Mouse (Mus musculus) spleen, embryonic (tissue): ENCODE measurements around the gene Arxes2.
"Not testable (repeated sequence)": the region's sequence is repeated elsewhere in the genome, so short reads cannot be mapped to it uniquely, and the experiment has no call there.

Source experiments
- CTCF ChIA-PET: fragments of 350-600 bp; sonication (Branson Sonifier 250); formaldehyde crosslinking; loops from one replicate; lab custom pipeline; 2022; lab: Charles Lee

Gene Arxes2

DNA sequence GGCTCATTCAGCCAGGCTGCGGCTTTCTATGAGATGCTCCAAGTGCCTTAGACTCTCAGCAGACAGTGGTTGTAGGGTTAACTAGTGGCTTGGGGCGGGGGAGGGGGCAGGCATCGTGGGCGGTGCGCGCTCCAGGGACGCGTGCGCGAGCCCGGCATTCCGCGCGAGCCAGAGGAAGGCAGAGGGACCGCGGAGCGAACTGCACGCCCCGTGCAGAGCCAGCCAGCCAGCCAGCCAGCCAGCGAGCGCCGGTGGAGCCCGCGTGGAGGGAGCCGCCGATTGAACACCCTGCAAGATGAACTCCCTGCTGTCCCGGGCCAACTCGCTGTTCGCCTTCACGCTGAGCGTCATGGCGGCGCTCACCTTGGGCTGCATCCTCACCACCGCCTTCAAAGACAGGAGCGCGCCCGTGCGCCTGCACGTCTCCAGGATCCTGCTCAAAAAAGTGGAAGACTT lies at the start of gene Arxes2:
Arxes2 (plus strand) TSS at position 161 of the 456 bp plus-strand sequence.
- CTCF ChIA-PET: not testable (repeated sequence)

DNA sequence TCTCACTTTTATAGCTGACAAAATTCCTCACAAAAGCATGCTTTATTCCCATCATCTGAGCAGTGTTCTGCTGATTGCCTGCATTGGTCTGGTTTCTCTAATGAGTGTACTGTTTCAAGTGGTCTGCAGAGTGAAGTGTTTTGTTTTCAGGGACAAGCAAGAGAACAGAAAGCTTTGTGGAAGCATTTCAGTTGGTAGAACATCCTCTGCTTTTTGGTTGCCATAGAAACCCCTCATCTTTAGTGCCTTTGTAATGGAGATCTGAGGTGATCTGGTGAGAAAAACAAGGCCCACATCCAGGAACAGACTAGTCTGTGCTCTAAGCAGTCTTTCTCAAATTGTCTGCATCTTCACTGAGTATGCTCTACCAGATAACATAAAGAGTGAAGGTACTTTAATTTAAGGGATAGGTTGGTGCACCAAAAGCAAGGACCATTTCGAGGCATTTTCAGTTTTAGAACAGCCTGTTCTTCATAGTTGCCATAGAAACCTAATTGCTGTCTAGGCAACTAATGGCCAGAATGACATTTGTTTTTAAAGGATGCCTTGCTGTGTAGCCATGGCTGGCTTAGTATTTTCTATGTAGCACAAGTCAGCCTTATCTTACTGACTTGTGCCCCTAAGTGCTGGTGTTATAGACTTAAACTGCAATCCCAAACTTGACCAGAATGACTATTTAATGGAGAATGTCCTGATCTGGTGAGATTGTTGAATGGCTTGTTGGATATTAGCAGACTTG lies 44.8 kb upstream of the Arxes2 start:
- CTCF ChIA-PET: no interaction called here

DNA sequence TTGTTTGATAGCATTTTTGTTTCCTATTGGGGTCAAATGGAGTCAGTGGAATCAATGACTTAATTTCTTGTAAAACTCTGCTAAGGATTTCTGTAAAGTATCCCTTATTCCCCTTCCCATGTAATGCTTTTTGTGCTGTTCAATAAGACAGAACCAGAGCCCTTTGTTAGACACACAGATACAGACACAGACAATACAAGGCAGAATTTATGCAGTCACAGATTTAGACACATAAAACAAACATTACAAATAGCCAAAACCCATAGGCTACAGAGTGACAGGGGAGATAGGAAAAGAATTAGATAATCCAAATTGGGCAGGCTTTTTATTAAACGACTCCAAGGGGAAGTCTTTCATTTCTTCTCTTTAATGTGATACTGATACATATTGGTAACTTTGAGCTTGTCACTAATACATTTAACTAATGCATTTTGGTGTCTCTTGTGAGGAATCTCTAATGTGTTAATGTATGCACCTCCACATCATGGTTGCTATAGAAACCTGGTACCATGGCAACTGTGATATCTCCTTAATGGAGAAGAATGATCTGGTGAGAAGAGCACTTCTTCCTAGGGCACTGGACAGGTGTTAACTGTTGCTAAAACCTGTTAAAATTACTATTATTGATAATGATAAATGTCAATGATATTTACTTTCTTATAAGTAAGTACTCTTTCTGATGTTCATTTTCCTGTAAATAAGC lies 36.5 kb upstream of the Arxes2 start:
- CTCF ChIA-PET: no interaction called here

DNA sequence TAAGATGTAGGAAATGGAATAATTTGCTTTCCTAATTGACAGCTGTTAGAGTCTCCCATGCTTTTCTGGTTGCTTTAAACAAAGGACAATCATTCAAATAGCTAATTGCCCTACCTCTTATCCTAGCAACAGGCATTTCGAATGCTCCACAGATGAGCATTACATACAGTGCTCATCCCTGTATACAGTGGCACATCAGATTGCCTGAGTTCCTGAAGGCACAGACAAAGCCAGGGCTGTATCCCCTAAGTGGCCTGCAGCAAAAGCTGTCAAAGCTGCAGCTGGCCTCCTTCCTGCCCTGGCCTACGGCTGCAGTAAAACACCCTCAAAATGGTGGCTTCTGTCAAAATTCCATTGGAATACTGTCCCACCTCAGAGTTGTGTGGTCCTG lies 35.9 kb upstream of the Arxes2 start:
- CTCF ChIA-PET: no interaction called here

DNA sequence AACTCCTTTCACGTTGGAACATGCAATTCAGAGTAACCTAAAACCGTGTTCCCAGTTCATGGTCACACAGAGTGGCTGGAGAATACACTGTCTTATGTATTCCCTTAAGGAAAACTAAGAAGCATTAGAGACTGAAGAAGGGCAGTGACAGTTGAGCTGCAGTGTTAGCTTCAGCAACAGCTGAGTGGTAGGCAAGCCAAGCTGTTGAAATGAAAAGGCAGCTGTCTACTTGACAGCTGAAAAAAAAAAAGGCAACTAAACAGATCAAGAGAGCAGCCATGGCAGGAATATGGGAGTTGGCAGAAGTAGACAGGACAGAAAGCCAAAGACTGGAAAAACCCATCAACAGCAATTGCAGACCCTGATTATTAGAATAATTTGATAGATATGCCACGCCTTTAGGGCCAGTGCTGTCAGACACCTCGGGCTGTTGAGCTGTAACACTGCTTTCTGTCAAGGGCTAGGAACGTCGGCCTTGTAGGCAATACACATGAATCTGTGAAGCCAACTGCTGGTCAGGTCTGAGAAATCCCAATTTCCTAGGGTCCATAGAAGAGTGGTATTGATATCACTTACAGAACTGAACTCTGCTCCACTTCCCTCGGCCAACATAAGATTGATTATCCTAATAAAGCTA lies 34.9 kb upstream of the Arxes2 start:
- CTCF ChIA-PET: no interaction called here

DNA sequence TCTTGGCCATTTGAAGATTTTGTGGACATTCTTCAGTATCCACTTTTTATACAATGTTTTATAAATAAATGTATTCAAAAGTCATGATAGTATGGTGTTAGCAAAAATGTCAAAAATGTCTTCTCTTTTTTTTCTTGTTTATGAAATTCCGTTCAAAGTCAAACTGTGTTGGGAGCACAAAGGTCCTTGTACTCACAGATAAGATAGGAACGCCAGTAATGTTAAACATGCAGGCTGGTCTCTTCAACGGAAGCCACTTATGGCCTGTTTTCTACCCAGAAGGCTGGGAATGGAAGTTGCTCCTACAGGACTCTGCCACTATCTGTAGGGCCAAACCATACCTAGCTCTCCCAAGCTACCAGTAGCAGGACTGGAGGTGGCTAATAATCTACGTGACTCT lies 34.1 kb upstream of the Arxes2 start:
- CTCF ChIA-PET: no interaction called here

DNA sequence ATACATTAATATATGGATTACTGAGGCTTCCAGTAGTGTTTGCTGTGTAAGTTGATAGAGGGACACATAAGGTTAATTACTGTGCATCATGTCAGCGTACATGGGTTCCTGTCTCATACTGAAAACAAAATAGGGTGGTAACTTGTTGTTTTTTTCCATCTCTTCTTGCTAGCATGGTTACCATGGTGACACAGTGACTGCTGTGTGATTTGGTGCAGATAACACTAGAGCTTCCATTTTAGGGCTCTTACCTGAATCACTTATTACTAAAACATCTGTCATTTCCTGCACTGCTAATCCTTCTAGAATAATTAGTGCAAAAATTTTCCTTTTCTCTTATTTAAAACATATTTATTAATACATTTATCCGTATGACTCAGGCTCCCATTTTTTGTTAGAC lies 31.3 kb upstream of the Arxes2 start:
- CTCF ChIA-PET: no interaction called here

DNA sequence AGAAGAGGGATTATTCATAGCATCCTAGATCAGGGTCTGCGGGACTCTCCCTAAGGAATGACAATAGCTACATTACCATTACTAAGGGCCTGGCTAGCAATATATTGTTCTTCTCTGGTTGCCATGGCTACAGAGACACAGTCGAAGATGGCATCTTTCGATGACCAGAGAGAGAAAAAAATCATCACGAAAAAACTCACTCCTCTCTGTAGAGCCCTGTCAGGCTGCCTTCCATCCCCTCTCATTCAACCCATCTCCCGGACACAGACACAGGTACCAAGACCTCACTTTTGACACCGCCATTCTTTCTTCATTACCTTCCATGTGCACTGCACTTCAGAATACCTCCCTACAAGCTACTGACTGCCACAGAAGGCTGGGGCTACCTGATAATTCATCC lies 30.5 kb upstream of the Arxes2 start:
- CTCF ChIA-PET: interaction anchor here (0.6 kb wide), 1 partner anchor 173 kb away, joined by 3 read pairs; no protein-coding TSS in a partner anchor

DNA sequence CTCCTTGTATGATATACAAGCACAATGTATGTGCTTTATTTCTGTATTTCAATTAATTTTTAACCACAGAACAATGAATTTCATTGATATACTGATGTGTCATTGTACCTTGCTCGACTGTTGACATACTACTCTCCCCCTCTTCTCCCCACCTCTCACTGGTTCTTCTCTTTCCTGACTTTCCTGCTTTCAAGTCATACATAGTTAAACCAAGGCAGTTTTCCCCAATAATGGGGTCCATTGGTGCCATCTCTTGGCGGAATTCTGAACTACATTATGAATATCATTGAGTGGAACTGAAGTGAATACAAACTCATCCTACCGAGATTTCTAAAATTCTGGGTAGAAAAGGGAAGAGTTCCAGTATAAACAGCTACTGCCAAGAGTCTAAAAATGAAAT lies 30.0 kb upstream of the Arxes2 start:
- CTCF ChIA-PET: interaction anchor here (0.6 kb wide), 1 partner anchor 173 kb away, joined by 3 read pairs; no protein-coding TSS in a partner anchor

DNA sequence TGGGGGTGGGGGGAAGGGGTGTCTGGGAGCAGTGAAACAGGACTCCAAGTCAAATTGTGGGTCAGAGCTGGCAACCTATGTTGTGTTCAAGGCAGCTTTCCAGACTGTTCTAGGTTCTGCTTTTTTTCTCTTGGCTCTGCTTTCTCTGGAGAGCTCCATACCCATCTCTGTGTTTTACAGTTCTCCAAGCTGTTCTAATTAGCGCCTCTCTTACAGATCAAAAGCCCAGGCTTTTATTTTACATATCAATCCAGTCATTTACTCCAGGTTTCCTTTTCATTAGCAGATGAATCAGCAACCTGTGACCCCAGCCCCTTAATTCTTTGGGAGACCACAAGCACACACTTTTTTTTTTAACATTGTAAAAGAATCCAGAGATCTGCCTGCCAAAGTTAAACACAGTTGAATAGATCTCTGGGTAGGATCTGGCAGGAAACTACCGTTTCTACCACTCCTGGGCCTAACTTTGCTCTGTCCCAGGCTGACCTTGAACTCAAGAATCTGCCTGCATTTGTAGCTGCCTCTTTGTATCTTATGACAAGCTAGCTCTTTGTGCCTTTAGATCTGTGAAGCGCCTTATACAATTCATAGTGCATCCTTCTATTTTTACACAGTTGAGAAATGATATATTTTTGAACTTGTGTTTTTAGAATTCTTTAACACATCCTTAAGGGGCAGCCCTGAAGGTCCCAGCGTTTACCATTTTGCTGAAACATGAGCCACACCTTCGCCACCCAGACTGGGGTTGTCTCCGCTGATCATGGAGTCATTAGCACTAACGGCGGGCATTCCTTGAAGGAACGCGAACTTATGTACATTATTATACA lies 19.8 kb upstream of the Arxes2 start:
- CTCF ChIA-PET: no interaction called here

DNA sequence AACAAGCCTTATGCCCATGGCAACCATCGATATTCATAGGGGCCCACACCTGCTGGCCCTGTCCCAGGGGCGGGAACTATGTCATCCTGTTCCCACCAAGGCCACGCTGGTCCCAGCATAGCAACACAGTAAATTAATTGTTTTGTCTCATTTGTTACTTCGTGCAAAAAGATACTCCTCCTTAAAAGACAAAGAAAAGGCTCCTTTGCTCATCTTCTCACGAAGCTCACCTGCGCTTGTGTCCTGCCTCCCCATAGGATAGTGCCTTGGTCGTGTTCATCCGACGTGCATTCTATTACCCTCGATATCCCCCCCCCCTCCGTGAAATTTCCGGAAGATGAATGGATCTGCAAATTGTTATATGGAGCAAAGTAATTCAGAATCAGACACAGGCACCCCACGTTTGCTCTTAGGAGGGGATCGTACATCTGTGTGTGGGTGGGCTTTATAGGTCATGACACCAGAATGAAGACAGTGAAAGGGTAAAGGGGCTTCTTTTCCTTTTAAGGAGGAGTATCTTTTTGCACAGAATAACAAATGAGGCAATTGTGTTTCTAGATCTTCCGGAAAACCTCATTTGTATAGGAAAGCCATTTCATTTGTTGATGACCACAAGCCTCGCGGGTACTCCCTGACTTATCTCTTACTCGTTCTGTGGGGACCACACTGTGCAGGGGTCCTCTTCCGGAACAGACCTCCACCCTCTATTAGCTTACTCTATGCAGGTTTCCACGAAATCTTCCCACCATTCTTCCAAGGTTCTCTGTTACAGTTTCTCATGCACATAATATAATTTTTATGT lies 19.0 kb upstream of the Arxes2 start:
- CTCF ChIA-PET: no interaction called here

DNA sequence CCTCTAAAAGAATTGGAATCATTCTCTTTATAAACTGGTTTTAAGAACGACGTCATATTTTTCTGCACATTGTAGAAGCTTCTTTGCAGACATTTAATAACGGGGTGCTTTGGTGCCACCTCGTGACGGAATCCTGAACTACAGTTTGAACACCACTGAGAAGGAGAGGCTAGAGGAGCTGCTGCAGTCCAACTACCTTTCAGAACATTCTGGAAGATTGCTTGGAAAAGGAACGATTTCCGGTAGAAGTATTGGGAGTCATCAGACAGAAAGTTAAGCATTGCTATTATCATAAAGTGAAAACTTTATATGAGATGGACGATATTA lies 18.4 kb upstream of the Arxes2 start:
- CTCF ChIA-PET: no interaction called here

DNA sequence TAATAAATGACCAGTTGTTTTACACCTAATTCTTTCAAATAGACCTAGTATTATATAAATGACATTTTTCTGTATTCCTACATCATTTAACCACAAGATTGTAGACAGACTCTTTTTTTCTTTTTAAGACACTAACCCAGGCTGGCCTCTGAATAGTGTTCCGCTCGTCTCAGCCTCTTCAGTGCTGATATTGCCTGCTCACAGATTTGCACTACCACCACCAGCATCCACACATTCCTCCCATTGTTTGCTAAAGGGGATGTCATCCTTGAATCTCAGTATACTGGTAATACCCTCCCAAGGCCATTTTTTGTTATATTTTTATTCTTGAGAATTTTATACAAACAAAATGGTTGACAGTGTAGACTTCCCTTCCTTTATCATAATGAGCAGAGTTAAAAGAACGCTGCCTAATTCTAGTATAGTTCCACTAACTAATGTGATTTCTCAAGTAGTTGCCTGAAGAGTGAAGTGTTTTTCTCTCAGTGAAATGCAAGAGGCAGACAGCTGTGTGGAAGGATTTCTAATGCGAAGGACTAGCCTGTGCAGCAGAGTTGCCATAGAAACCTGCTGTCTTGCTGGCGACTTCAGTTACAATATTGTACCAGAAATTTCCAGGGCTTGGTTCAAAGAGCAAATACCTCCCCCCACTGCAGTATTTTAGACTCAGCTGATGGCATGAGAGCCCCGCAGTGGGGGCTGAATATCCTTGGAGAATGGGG lies 8.9 kb upstream of the Arxes2 start:
- CTCF ChIA-PET: no interaction called here

DNA sequence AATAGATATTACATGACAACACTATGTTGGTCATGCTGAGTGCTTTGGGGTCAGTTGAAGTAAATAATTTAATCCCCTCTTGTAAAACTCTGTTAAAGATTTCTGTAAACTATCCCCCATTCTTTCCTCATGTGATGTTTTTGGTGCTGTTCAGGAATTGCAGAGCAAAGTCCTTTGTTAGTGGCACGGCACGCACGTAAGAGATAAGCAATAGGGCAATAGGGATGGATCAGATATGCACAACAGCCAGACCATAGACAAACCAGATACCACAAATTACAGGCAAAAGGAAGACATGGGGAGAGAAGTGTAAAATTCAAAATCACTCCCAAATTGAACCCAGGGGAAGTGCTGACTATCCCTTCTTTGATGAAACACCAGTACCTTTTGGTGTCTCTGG lies 7.4 kb upstream of the Arxes2 start:
- CTCF ChIA-PET: no interaction called here

DNA sequence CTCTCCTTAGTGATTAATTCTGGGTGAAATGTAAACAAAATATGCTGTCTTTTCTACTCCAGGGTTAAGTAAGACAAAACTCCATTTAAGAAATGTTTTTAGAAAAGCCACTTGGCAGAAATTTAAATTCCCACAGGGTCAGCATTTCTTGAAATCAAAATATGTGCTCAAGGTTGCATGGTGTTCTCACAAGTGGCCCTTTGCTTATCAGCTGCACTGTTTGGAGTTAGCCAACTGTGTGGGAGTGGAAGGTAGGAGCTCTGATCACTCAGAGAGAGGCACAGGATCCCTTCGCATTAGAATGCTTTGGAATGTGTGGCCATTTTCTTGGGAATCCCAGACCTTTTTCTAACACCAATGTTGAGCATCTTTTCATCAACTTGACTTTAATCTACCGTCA lies 3.0 kb upstream of the Arxes2 start:
- CTCF ChIA-PET: no interaction called here

DNA sequence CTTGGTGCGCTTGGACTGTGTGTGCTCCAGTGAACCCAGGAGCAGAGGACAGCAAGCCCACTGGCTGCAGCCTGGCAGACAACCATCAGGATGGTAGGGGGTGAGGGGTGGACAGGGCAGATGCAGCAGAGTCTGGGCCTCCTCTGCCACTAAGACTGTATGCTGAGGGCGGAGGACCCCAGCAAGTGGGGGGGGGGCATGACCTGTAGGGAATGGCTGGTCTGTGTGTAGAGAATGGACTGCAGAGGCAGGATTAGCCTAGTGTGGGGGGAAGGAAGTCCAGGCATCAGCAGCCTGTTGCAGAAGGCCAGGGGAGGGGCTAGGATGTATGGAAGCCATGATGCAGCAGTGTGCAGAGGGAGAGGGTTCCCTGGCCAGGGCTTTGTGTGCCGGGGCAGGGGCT lies 431 bp upstream of the Arxes2 start:
- CTCF ChIA-PET: not testable (repeated sequence)

DNA sequence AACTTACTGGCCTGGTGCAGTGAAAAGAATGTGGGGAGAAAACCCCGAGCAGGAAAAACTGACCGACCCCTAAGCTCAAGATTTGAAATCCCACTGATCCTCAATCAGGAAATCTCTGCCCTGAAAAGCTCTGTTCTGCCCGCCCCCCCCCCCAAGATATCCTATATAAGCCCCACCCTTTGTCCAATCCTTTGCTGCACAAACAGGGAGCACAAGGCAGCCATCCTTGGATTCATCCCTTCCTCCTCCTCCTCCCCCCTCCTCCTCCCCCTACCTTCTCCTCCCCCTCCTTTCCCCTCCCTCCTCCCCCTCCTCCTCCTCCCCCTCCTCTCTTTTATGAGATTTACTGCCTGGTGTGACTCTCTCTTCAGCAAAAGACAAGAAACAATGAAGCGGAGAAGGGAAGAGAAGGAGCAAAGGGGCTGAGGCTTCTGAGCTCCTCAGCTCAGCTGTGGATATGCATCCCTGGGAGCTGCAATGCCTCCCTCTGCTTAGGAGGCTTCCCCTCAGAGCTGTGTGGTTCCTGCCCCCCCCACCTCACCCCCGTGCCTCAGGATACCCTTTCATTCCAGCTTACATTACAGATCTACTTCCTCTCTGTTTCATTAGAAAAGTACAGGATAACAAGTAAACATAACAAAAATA lies 13.7 kb downstream of the Arxes2 start:
- CTCF ChIA-PET: no interaction called here

DNA sequence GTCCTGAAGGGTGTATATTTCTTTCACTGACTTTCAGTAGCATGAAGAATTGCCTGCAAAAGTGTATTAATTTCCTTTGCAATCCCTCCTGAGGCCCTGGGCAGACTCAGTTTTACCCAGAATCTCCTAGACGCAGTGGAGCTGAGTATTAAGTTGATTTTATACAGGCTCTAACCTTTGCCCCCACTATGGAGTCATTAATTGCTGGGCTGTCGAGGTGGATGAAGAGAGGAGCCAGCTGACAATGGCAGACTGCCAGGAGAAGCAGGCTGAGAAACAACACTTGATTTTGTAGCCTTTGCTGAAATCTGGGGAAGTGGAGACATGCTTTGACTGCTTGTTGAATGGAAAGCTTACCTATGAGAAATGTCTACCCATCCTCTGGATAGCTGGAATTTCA lies 20.8 kb downstream of the Arxes2 start:
- CTCF ChIA-PET: no interaction called here

DNA sequence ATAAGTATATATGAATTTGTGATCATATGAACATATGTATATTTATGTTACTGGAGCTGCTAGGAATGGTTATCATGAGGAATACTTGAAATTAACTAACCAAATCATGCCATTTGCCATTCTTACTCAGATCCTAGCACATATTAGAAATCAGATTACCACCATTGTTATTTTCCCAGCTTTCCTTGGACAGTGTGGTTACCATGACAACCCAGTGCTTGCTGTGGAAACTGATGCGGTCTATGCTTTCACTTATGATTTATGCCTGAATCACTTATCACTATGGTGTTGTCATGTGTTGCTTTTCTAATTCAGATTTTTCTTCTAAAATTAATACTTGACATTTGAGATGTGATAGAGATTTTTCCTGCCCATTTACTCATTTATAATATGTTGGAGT lies 36.7 kb downstream of the Arxes2 start:
- CTCF ChIA-PET: no interaction called here
